Mouse (Mus musculus): ENCODE data around the gene Lmx1b. TPM values are rescaled to one million over a fixed set of nuclear protein-coding genes. Genes with fewer than 3 reads are reported as not detected.
A peak's percentile ranks its signal among the peaks of the same experiment; 100 is the strongest.

The Lmx1b gene
- polyA plus RNA-seq, 1 experiment = 0.07 TPM

- WGBS = 89% methylated on average over 2 of the region's 2 CpGs
- DNase-seq (ENCODE audit: low read depth, low spot score) = no peak
Measured at GRCm38 (mm10) chr2:33547595-33547994, 92.7 kb downstream of the Lmx1b start.

GRCm38 (mm10) chr2:33546879-33547278 lies 93.4 kb downstream of the Lmx1b start:
- DNase-seq (ENCODE audit: low read depth, low spot score) = no peak
- WGBS = 33% methylated on average over 6 of the region's 6 CpGs

GRCm38 (mm10) chr2:33546051-33546450 lies 94.3 kb downstream of the Lmx1b start:
- no peak for DNase-seq (ENCODE audit: low read depth, low spot score)
- WGBS = 75% methylated on average over 5 of the region's 5 CpGs

GRCm38 (mm10) chr2:33544781-33545566 lies 95.3 kb downstream of the Lmx1b start:
- DNase-seq (ENCODE audit: low read depth, low spot score) = no peak
- WGBS = 33% methylated on average over 16 of the region's 16 CpGs

GRCm38 (mm10) chr2:33544203-33544762 lies 96.0 kb downstream of the Lmx1b start:
- under 1% methylated on average over 43 of the region's 43 CpGs for WGBS
- no peak for DNase-seq (ENCODE audit: low read depth, low spot score)

GRCm38 (mm10) chr2:33543429-33544202 lies 96.7 kb downstream of the Lmx1b start:
- DNase-seq (ENCODE audit: low read depth, low spot score) = no peak
- WGBS = 2% methylated on average over 37 of the region's 38 CpGs

- DNase-seq (ENCODE audit: low read depth, low spot score) = peak; percentile 16
- 7% methylated on average over 11 of the region's 11 CpGs for WGBS
Measured at GRCm38 (mm10) chr2:33542696-33543428, 97.4 kb downstream of the Lmx1b start.

GRCm38 (mm10) chr2:33525274-33526055 lies 114.8 kb downstream of the Lmx1b start:
- DNase-seq (ENCODE audit: low read depth, low spot score) = no peak
- WGBS = 79% methylated on average over 5 of the region's 5 CpGs

- 11% methylated on average over 19 of the region's 19 CpGs for WGBS
- peak; percentile 22 for DNase-seq (ENCODE audit: low read depth, low spot score)
Measured at GRCm38 (mm10) chr2:33515856-33516255, 124.5 kb downstream of the Lmx1b start.

- DNase-seq (ENCODE audit: low read depth, low spot score) = no peak
- 23% methylated on average over 8 of the region's 8 CpGs for WGBS
Measured at GRCm38 (mm10) chr2:33515431-33515830, 124.9 kb downstream of the Lmx1b start.

Other genes with a start within 250 kb of the Lmx1b start
- gene Zbtb34, start 209.2 kb downstream of the Lmx1b start, polyA plus RNA-seq (2012; rRNA removed) = 2.9 and 5.2 TPM in 2 replicates
- gene Zbtb43, start 172.0 kb downstream of the Lmx1b start, polyA plus RNA-seq (2012; rRNA removed) = 6.3 and 11.7 TPM in 2 replicates
- 7.1 and 7.9 TPM in 2 replicates for gene Mvb12b, start 247.4 kb upstream of the Lmx1b start, polyA plus RNA-seq (2012; rRNA removed)